Mouse (Mus musculus) intestine, embryonic 16.5 days (tissue): Measurements from ENCODE around the gene Nmnat1. TPM values are rescaled to one million over a fixed set of nuclear protein-coding genes. Genes with fewer than 3 reads are reported as not detected.
"Not testable (repeated sequence)": the region's sequence is repeated elsewhere in the genome, so short reads cannot be mapped to it uniquely, and the experiment has no call there.

Experiments used
- ATAC-seq: fragments of 200-750 bp; cut with Nextera tagmentation; 2 replicates; pipeline ENCODE4 v1.8.0; 2017; ENCODE audit warnings: moderate TSS enrichment, moderate library complexity
- H3K27ac ChIP-seq: fragments of 300-500 bp; sonication (generic); 2 replicates; pipeline ENCODE4 v1.5.1; 2014; ENCODE audit warnings: mild to moderate bottlenecking, low read length
- H3K27me3 ChIP-seq: fragments of 300-500 bp; sonication (generic); replicated peaks from 2 replicates; pipeline ENCODE4 v1.6.1; 2014; ENCODE audit warnings: low read length, control low read depth, mixed read lengths; ENCODE audit not compliant: control insufficient read depth, insufficient read depth
- H3K36me3 ChIP-seq: fragments of 300-500 bp; sonication (generic); 2 replicates; pipeline ENCODE4 v1.6.1; 2014; ENCODE audit warnings: low read length, control low read depth; ENCODE audit not compliant: control insufficient read depth, insufficient read depth
- H3K4me1 ChIP-seq: fragments of 300-500 bp; sonication (generic); 2 replicates; pipeline ENCODE4 v1.6.1; 2014; ENCODE audit warnings: low read length, control low read depth, mixed read lengths; ENCODE audit not compliant: control insufficient read depth, insufficient read depth
- H3K4me2 ChIP-seq: fragments of 300-500 bp; sonication (generic); 2 replicates; pipeline ENCODE4 v1.6.1; 2014; ENCODE audit warnings: low read depth, low read length, control low read depth
- H3K4me3 ChIP-seq: fragments of 300-500 bp; sonication (generic); 2 replicates; pipeline ENCODE4 v1.5.1; 2014; ENCODE audit warnings: mild to moderate bottlenecking, low read length
- H3K9ac ChIP-seq: fragments of 300-500 bp; sonication (generic); 2 replicates; pipeline ENCODE4 v1.6.1; 2014; ENCODE audit warnings: low read depth, low read length
- H3K9me3 ChIP-seq: fragments of 300-500 bp; sonication (generic); 2 replicates; pipeline ENCODE4 v1.6.1; 2016; ENCODE audit warnings: low read length, control low read depth; ENCODE audit not compliant: control insufficient read depth
- WGBS: fragments of 180-500 bp; shearing (Covaris S2); extraction: QIAGEN DNeasy Blood & Tissue Kit; methylation state at CpG from one replicate; pipeline ENCODE4 v1.1.7; 2014; 5-methylcytosine and 5-hydroxymethylcytosine counted together
- polyA plus RNA-seq: library from polyadenylated mRNA; unstranded; fragments of >200 nt; fragmentation: Nextera tagmentation; extraction: Ambion mirVana; gene quantifications from 2 replicates; pipeline ENCODE4 v1.2.1, GENCODE M21; 2015

Gene Nmnat1
- polyA plus RNA-seq, 1 experiment from 2014 or later = 14.7 TPM

GRCm38 (mm10) chr4:149431887-149432286 is 53.1 kb downstream of the Nmnat1 start:
- H3K36me3 ChIP-seq, ATAC-seq, H3K9me3 ChIP-seq, H3K4me1 ChIP-seq, H3K9ac ChIP-seq, H3K27ac ChIP-seq, H3K27me3 ChIP-seq, H3K4me3 ChIP-seq, H3K4me2 ChIP-seq: not testable (repeated sequence)
- 81% methylated on average over 1 of the region's 1 CpGs for WGBS

- no peaks in the 10 kb centered on the region for H3K9me3 ChIP-seq
- ATAC-seq = no peak
- H3K36me3 ChIP-seq = no peaks in the 10 kb centered on the region
- H3K4me3 ChIP-seq = no peak overlapping the region
- WGBS = 87% methylated on average over 5 of the region's 5 CpGs
- H3K4me1 ChIP-seq = no peaks in the 10 kb centered on the region
- no peak overlapping the region for H3K4me2 ChIP-seq
- H3K9ac ChIP-seq = no peak overlapping the region
- H3K27me3 ChIP-seq = no peaks in the 10 kb centered on the region
- no peak overlapping the region for H3K27ac ChIP-seq
Measured at GRCm38 (mm10) chr4:149429592-149429991, 55.4 kb downstream of the Nmnat1 start.

- H3K4me2 ChIP-seq = peak within 1 kb of the TSS; percentile 65
- 0 out of 2 replicates have a peak, but pooled peaks cover 3% of the 10 kb centered on the region for H3K36me3 ChIP-seq
- peak within 1 kb of the TSS; percentile 96 for H3K27ac ChIP-seq
- H3K4me3 ChIP-seq = peak within 1 kb of the TSS; percentile 82
- H3K9ac ChIP-seq = peak within 1 kb of the TSS; percentile 96
- H3K9me3 ChIP-seq = no peaks in the 10 kb centered on the region
- under 1% methylated on average over 45 of the region's 50 CpGs for WGBS
- peak; percentile 94 for ATAC-seq
- H3K4me1 ChIP-seq = 0 out of 2 replicates have a peak, but pooled peaks cover 3% of the 10 kb centered on the region
- H3K27me3 ChIP-seq = no peaks in the 10 kb centered on the region
Measured at GRCm38 (mm10) chr4:149426325-149427199, 58.4 kb downstream of the Nmnat1 start, which contains the start of gene Ube4b. Gene Ube4b (minus strand): TSS chr4:149426749.

GRCm38 (mm10) chr4:149425801-149426292 is 59.2 kb downstream of the Nmnat1 start:
- H3K9me3 ChIP-seq = no peaks in the 10 kb centered on the region
- H3K4me1 ChIP-seq = 0 out of 2 replicates have a peak, but pooled peaks cover 5% of the 10 kb centered on the region
- H3K9ac ChIP-seq = peak overlapping the region; percentile 96
- peak overlapping the region; percentile 82 for H3K4me3 ChIP-seq
- 0 out of 2 replicates have a peak, but pooled peaks cover 3% of the 10 kb centered on the region for H3K36me3 ChIP-seq
- no peaks in the 10 kb centered on the region for H3K27me3 ChIP-seq
- WGBS = under 1% methylated on average over 35 of the region's 35 CpGs
- peak overlapping the region; percentile 96 for H3K27ac ChIP-seq
- peak overlapping the region; percentile 65 for H3K4me2 ChIP-seq
- peak; percentile 76 for ATAC-seq

GRCm38 (mm10) chr4:149424755-149425154 is 60.2 kb downstream of the Nmnat1 start:
- 0 out of 2 replicates have a peak, but pooled peaks cover 6% of the 10 kb centered on the region for H3K4me1 ChIP-seq
- H3K9me3 ChIP-seq = no peaks in the 10 kb centered on the region
- H3K4me2 ChIP-seq = peak overlapping the region; percentile 65
- H3K4me3 ChIP-seq = peak overlapping the region; percentile 82
- H3K27ac ChIP-seq = 0 out of 2 replicates have a peak overlapping the region, but pooled peaks have one; percentile 15
- H3K36me3 ChIP-seq = 0 out of 2 replicates have a peak, but pooled peaks cover 3% of the 10 kb centered on the region
- 1% methylated on average over 9 of the region's 9 CpGs for WGBS
- H3K27me3 ChIP-seq = no peaks in the 10 kb centered on the region
- H3K9ac ChIP-seq = peak overlapping the region; percentile 55
- no peak for ATAC-seq

GRCm38 (mm10) chr4:149417854-149418365 is 67.1 kb downstream of the Nmnat1 start:
- Histone ChIP-seq H3K4me3 (no peak overlapping the region), H3K9me3 (no peaks in the 10 kb centered on the region), H3K4me1 (peaks cover 43% of the 10 kb centered on the region), H3K27me3 (no peaks in the 10 kb centered on the region), H3K27ac (no peak overlapping the region), H3K36me3 (0 out of 2 replicates have a peak, but pooled peaks cover 3% of the 10 kb centered on the region), H3K4me2 (no peak overlapping the region), H3K9ac (no peak overlapping the region)
- WGBS = 75% methylated on average over 5 of the region's 5 CpGs
- no peak for ATAC-seq

Other genes starting within 250 kb of the Nmnat1 start
- 18.2 and 19.2 TPM in 2 replicates for gene Kif1b, start 177.5 kb downstream of the Nmnat1 start, polyA plus RNA-seq
- gene Ube4b, start 58.5 kb downstream of the Nmnat1 start, polyA plus RNA-seq = 31.1 and 34.4 TPM in 2 replicates
- gene Rbp7, start 30.2 kb downstream of the Nmnat1 start, polyA plus RNA-seq = 1.9 and 2.2 TPM in 2 replicates
- 0.38 and 0.55 TPM in 2 replicates for gene Tmem274, start 7.8 kb downstream of the Nmnat1 start, polyA plus RNA-seq
- 38.2 and 41.4 TPM in 2 replicates for gene Lzic, start within 50 bp of the Nmnat1 start, polyA plus RNA-seq
- gene Ctnnbip1, start 33.0 kb upstream of the Nmnat1 start, polyA plus RNA-seq = 41.2 and 46.5 TPM in 2 replicates
- 10.8 and 12.5 TPM in 2 replicates for gene Clstn1, start 101.3 kb upstream of the Nmnat1 start, polyA plus RNA-seq
- 4.8 and 5.2 TPM in 2 replicates for gene Pik3cd, start 217.4 kb upstream of the Nmnat1 start, polyA plus RNA-seq